Mouse (Mus musculus) retina, postnatal 7 days (tissue): ENCODE data around the gene Bglap2.

Source experiments
- DNase-seq: peaks from one replicate; pipeline ENCODE4 v3.0.0-alpha.2; 2012; ENCODE audit warnings: low read depth, low spot score

Gene Bglap2

DNA sequence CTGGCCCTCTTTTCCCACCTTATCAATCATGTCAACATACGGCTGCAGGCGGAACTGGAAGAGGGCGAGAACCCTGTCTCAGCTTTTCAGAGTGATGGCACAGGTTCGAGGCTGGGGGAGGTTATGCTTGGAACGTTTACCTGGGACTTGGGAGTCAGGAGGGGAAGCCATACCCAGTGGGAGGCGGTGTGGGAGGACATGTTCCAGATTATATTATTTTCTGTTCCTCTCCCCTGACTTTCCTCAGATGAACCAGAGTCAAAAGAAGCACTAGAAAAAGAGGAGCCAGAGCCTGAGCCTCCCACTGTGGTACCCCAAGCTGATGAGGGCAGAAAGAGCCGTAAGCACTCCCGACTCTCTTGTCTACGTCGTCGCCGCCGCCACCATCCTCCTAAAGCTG, 27.8 kb downstream of the Bglap2 start:
- DNase-seq, result no peak

- no peak for DNase-seq
Measured at GRCm38 (mm10) chr3:88339006-88339405, 39.5 kb downstream of the Bglap2 start.

DNA sequence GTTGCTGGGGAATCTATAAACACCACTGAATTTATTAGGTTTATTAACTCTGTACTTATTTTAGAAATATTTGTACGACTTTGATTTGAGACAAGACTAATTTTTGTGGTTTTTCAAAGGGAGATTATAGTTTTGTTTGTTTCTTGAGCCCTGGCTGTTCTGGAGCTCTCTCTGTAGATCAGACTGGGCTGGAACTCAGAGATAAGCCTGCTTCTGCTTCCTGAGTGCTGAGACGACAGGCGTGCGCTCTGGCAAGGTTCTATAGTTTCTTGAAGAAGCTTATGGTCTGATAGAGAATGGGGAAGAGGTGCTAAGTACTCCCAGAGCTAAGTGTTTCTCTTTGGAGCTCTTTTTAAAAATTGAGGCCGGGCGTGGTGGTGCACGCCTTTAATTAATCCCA, 40.2 kb downstream of the Bglap2 start:
- DNase-seq, result no peak

- DNase-seq, result no peak
Measured at GRCm38 (mm10) chr3:88337367-88338020, 41.0 kb downstream of the Bglap2 start.

DNA sequence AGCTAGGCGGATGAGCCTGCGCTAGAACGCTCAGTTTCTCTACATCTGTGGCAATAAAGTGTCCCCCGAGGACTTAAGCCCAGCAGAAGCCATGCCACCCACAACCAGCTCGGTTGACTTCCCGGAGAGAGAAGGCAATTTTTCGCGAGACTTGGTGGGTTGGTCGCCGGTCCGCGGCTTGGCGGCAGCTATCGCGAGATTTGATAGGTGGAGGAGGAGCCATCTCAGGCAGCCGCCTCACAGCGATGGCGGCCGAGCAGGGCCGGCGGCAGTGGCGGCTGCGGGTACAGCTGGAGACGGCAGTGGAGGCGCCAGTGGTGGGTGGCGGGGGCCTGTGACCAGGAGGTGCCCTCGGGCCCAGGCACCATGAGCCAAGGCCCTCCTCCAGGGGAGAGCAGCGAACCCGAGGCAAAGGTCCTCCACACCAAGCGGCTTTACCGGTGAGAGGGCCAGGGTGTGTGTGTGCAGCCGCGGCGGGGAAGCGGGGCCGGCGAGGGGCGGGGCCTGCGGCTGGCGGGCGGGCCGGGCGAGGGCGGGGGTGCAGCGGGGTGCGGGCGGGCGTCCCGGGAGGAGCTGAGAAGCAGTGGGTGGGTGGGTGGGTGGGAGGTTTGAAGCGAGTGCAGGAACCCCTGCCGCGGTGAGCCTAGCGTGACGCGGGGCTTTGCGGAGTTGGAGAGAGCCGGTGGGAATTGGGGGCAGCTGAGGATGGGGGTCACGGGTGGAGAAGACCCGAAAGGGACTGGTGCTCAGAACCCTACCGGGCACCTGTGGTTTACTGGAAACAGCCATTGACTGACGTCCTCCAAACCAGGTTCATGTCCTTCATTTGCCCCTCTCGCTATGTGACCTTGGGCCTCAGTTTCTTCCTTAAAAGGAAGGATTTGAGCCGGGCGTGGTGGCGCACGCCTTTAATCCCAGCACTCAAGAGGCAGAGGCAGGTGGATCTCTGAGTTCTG, 42.2 kb downstream of the Bglap2 start, which contains the start of the genes Tmem79 and Smg5:
Tmem79 (minus strand) TSS at position 91 of the 956 bp plus-strand sequence.
Smg5 (plus strand) TSS at position 203 of the 956 bp plus-strand sequence.
- peak; percentile 90 for DNase-seq

- no peak for DNase-seq
Measured at GRCm38 (mm10) chr3:88335436-88336053, 43.0 kb downstream of the Bglap2 start.

DNA sequence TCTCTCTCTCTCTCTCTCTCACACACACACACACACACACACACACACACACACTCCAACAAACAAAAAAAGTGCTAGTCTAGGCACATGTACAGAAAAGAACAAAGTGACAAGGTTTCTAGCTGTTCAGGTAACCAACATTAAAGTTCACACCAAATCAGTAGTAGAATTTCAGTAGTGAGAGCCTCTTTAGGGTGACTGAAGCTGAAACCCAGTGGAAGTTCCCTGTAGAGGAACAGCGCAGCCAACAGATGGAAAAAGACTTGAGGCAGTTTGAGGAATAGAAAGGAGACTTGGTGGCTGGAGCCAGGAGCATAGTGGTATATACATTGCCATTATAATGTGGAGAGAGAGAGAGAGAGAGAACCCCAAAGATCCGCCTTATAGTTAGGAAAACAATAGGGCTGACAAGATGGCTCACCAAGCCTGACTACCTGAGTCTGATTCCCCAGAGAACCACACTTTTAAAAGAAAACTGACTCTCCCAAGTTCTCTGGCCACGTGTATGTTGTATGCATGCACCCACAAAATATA, 43.5 kb downstream of the Bglap2 start:
- no peak for DNase-seq

DNA sequence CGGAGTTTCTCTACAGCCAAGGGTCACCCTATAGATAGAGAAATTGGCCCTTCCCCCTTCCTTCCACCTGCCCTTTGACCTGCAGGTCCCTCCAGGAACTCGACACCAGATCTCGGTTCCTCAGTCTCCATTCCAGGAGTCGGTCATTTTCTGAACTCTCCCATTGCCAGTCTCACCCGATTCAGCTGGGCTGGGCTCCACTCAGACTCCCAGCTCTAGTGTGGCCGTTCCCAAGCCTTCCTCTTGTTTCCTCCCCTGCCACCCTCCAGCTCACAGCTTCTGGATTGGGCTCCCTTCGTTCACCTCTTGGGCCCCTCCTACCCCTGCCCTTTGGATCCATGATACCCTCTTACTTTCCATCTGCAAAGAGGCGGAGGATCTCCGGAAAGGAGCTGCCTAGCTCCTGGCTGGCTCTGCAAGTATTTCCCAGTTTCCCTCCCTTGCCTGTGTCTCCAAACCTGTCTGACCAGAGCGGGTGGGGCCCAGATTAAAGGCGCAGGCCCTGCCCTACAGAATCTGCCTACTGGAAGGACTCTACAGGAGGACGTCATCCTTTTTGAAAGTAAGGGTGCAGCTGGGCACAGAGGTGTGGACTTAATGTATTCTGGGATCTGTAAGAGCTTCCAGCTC, 44.4 kb downstream of the Bglap2 start:
- no peak for DNase-seq

- peak; percentile 23 for DNase-seq
Measured at GRCm38 (mm10) chr3:88331282-88331681, 47.2 kb downstream of the Bglap2 start.

- no peak for DNase-seq
Measured at GRCm38 (mm10) chr3:88328956-88329355, 49.5 kb downstream of the Bglap2 start.
